Mouse (Mus musculus) megakaryocyte progenitor cell, adult 5-6 weeks (primary cell): ENCODE data around the gene Psmc3. TPM values are rescaled to one million over a fixed set of nuclear protein-coding genes. Genes with fewer than 3 reads are reported as not detected.
A peak's percentile ranks its signal among the peaks of the same experiment; 100 is the strongest.

Source experiments
- ATAC-seq: replicated peaks from 2 replicates; pipeline ENCODE4 v1.8.0; 2016; ENCODE audit warnings: mild to moderate bottlenecking, moderate TSS enrichment, inconsistent platforms; ENCODE audit not compliant: poor library complexity
- total RNA-seq, 2 experiments: library from RNA; stranded (forward) in 1 of 2; stranded (reverse) in 1 of 2; fragments of 157-497, 149-512 nt in 1 of 2; fragments of 200-1000 nt in 1 of 2; gene quantifications; 2 replicates each; pipeline versions ENCODE4 v1.2.3 to v1.2.4; 2015 to 2017

Psmc3 gene
- total RNA-seq, 2 experiments from 2014 or later, result 103 to 320 TPM

DNA sequence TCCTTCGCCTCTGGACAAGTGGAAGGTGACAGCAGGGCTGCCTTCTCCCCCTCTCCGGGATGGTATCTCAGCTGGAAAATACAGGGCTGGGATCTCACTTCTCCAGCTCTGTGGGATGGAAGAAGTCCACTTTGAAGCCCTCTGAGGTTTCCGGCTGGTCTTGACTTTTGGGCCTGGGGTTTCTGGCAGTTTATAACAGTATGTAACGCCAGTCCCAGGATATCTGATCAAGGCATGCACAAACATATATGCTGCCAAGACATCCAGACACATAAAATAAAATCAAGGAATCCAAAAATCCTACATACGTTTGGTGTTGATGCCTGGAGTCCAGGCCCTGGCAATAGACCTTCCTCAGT, 25.2 kb downstream of the Psmc3 start:
- no peak for ATAC-seq

DNA sequence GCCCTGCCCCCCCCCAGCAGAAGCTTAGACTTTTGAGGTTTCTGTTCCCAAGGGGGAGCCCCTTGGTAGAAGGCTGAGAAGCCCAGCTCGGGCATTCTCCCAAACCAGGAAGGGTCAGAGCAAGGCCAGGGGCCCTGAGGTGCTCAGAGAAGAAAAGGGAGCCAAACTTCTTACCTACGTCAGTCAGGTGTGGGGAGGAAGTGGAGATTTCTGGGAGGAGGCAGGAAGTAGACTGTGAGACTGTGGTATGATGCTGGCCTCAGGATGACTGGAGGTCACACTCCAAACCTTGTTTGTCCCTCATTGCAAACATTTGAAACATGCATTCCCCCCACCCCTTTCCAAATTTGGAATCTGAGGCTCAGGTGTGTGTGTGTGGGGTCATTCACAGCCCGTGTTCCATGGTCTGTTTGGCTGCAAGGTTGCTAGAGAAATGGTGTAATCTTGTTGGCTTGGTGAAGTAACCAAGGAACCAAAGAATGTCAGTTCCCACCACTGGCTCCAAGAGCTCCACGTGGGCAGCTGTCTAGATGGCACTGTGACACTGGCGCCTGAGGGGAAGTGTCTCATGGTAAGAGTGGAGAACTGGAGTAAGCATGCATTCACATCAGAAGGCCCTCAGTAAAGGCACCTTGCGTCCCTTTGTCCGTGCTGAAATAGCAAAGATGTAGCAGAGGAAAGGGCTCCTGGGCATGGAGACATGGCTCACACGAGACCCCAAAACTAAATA, 27.1 kb downstream of the Psmc3 start:
- peak; percentile 43 for ATAC-seq

DNA sequence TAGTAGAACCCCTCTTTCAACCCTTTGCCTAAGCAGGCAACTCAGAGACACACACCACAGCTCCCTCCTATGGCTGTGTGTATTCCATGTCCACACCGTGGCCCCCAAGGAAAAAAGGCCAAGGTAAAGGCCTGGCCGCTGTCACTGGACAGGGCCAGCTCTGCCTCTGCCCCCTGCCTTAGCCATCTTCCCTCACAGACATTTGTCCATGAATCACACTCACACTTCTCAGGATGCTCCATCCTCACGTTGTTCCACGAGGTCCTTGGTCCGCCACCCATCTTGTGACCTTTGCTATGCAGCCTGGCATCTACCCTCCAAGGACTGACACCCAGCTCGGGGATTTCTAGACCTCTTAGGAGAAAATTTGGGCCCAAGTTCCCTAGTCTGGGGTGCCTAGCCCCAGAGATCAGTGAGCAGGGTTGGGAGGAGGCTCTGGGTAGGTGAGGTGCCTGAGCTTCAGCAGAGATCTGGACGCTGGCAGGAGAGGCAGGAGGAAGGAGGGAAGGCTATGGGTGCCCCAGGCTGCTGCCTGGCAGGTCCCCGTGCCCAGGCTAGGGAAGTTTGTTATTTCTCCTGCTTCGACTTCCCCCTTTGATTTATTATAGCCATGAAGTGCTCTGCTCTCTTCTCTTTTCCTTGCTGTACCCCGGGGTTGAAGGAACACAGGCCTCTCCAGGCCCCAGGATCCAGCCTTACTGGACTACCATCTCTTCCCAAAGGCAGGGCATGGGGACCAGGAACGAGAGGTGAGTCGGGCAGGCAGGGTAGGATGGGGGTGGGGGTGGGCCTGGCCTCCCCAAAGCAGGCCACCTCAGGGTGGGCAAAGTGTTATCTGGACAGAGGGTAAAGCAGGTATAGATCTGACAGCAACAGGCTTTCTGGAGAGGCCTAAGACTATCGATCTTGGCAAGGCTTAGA, 28.2 kb downstream of the Psmc3 start, which contains the start of gene Spi1:
Gene Spi1, plus strand, starts transcription at position 616 of the 921 bp plus-strand sequence.
- ATAC-seq, result no peak

DNA sequence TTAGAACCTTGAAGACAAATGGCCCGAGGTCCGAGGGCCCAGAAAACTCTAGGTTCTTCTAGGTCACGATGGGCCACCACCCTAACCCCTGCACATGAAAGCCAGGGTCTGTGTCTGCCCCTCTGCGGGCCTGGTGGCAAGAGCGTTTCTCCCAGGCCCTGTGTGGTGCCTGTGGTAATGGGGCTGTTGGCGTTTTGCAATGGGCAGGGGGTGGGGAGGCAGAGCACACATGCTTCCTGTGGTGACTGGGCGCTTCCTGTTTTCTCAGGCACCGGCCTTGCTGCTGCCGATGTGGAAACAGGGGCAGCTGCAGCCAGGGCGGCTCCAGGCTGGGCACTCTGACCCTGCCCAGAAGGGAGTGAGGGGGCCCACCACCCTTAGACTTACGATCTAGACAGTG, 29.0 kb downstream of the Psmc3 start:
- peak; percentile 71 for ATAC-seq

DNA sequence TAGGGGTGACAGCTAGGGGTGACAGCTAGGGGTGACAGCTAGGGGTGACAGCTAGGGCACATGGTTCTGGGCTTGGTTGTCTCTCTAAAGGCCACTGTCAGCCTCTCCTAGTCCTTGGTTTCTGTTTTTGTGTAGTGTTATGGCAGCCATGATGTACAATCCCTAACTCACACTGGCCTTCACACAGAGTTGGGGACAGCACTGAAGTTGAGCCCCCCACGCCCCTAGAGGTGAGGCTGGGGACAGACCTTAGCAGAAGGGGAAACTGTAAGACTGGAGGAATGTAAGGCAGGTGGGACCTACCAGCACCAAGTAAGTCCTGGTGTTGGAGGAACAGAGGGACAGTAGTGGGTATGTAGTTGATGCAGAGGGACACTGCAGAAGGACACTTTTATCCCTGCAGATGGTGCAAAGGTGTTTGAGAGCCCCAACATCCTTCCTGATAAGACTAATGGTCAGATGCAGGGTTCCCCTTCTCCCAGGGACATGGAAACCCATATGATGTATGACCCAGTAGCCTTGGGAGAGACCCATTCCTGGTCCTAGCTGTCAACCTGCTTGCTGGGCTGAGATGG, 29.6 kb downstream of the Psmc3 start:
- ATAC-seq, result peak; percentile 9

DNA sequence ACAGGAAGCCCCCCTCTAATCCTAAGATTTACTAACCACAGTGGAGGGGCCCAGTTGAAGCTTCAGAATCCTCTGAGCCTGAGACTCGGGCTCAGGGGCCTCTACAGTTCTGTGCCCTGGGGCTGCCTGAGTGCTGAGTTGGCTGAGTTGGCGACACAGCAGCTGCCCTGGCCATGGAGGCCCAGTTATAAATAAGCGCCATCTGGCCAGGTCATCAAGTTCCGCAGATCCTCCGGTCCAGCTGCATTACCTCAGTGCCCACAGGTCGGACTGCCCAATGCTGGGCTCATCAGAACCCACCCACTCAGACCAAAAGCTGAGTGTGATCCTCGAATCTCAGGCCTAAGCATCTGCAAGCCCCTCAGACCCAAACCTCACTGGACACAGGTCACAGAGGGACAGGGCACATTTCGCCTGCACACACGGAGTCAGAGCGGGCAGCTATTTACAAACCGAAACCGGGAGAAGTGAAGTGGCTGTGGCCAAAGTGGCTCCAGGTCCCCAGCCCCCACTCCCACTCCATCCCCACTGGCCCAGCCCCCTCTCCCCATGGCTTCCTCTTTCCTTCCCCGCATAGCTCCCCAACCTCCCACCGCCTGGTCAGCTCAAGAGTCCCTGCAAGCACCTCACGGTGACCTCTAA, 30.5 kb downstream of the Psmc3 start:
- ATAC-seq, result peak; percentile 23; the same call in 1 of the 2 replicates

DNA sequence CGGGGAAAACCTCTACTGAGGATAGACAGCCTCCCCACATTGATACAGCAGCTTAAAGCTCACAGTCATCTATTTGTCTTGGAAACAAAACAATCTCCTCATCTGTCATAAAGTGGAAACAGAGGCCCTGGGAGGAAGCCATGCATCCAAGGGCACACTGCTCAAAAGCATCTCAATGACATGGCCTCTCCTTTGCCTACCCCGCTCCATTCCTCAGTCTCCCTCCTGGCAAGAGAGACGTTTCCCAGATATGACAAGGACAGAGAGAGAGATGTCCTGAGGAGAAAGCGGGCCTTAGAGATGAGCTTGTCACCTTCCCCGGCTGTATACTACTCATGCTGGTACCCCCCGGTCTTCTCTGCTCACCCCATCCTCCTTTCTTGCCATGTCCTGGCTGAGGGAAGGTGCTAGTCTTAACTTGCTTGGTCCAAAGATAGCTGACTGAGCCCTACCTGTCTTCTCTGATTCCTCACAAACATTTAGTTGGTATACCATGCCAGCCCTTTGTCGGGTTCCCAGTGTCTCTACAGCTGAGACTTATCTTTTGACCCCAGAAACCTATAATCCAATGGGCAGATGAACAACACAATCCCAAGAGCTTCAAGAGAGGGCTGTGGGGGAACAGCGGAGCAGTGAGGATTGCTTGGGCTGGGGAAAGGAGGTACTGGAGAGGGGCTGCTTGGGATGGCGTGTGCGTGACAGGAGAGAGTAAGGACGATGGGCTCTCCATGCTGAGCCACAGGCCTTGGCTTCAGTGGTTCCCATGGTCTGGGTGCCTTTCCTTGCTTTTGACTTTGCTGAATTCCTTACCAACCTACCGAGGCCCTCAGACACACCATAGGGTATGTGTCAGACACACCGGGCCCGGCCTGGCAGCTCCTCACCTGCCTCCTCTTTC, 31.9 kb downstream of the Psmc3 start:
- ATAC-seq, result no peak

DNA sequence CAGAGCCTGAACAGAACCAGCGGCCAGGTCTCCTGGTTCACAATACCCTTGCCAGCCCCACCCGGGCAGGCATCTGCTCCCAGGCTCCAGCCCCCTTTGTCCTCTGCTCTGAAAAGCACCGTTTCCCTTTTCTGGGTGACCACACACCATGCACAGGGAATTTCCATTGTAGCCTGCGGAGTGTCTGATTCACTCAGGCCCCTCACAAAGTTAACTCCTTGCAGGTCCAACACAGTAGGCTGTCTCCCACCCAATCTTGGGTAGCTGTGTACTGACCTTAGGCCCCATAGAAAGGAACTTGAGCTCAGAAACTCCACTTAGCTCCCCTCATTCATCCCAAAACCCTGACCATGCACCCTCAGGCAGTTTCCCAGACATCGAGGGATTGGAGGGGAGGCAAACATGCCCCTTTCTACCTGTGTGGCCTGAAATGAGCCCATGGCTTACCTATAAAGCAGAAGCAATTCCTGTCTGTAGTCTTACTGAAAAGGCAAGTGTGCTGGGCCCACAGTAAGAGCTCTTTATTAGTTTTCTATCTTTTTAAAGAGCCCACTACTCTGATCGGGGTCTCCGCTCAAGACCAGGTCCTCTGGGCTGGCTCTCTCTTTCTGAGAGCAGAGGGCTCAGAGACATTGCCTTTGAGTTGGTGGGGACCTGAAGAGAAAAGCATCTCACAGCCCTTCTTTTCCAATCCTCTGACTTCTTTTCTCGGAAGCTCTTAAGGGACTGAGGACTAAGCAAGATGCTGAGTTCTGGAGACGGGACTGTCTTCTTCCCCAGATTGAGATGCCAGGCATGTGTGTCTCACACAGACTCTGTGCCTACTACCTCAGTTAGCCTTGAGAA, 32.8 kb downstream of the Psmc3 start:
- peak; percentile 27 for ATAC-seq

DNA sequence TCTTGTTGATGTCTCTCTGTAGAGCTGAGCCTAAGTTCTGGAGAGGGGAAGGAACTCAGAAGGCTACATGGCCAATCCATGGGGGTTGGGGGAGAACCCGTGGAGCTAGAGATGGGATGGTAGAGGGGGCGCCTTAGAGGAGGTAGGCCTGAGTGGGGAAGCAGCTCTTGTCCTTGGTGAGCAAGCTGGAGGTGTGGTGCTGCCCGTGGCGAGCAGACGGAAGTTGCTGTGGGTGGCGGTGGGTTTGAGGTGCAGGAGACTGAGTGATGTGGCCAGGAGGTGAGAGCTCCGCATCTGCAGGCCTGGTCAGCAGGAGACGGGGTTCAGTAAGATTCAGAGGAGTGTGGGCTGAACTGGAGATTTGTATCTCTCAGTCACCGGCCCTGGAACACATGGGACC, 33.6 kb downstream of the Psmc3 start:
- ATAC-seq, result 0 out of 2 replicates have a peak, but pooled peaks have one; percentile 4

DNA sequence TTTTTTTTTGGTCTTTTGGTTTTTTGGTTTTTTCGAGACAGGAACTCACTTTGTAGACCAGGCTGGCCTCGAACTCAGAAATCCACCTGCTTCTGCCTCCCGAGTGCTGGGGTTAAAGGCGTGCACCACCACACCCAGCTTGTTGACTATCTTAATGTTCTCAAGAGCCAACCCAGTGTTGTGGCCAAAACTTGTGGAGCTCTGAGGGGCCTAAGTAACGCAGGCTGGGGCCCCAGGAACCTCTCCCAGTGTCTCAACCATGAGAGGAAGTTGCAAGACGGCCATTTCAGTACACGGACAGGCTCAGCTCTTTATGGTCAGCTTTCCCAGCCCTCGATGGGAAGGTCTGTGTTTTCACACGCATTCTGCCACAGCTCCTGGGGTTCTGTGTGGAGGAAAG, 35.2 kb downstream of the Psmc3 start:
- peak; percentile 42 for ATAC-seq

DNA sequence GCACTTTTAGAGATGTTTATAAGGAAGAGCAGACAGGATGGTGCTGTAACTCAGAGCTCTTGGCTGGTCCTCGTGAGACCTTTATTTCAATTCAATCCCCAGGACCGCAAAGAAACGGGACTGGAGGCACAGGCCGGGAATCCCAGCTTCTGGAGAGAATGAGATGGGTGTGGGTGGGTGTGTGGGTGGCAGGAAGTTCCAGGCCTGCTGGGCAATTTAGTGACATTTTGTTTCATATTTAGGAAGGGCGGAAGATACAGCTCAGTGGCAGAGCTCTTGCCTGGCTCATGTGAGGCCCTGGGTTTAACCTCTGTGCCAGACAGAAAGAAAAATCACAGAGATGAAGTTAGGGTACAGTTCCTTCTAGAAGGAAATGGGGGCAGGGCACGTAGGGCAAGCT, 36.4 kb downstream of the Psmc3 start:
- no peak for ATAC-seq

DNA sequence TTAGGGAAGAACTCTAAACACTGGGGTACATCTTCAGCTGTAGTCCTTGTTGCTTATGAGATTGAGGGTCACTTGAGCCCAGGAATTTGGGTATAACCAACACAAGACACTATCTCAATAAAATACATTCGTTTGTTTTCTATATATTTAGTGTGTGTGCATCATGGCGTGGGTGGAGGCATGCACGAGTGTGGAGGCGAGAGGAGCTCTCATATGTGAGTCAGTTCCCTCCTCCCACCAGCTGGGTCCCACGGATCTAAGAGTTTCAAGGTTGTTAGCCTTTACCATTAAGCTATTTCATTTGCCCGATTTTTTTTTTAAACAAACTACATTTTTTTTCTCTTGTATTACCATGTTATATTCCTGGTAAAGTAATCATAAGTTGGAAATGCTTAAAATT, 37.0 kb downstream of the Psmc3 start:
- no peak for ATAC-seq

DNA sequence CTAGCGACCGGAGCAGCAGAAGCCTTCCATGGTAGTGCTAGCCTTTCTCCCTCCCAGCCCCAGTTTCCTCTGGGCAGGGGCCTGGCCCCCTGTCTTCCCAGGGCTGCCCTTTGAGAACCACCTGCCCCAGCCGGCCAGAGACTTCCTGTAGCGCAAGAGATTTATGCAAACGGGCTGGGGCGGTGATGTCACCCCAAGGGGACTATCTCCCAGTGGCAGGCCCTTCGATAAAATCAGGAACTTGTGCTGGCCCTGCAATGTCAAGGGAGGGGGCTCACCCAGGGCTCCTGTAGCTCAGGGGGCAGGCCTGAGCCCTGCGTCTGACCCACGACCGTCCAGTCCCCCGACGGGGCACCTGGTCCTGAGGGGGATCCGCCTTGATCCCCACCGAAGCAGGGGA, 42.7 kb downstream of the Psmc3 start:
- peak; percentile 84 for ATAC-seq

DNA sequence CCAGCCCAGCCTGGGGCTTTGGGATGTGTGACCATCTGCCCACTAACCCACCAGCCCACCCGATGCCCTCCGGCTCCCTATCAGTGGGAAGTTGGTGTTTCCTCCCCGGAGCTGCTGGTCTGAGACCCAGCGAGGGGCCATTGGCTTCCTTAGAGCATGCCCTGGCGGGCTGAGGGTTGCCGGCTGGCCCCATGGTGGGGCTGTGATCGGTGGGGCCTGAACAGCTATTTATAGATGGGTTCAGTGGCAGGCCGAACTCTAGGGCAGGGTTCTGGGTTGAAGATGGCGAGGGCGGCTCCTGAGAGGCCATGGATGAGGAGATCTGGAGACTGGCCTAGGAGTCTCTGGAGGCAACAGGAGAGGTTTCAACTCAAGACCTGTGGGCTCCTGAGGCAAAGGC, 43.2 kb downstream of the Psmc3 start:
- peak; percentile 2; the same call in 1 of the 2 replicates for ATAC-seq

DNA sequence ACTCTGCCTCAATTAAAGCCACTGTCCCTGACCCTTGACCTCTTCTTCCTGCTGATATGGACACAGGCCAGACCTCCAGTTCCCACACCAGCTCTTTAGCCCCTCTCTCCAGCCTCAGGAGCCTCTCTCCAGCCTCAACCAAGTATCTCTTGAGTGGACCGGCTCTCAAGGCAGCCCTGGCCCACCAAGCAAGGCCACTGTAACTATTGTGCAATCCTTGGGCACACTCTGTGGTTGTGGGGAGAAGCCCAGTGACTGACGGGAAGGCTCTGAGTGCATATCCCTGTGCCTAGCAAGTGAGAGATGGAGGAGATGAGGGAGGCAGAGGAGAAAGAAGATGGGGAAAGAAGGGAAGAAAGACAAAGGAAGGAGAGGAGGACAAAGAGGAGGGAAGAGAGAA, 44.3 kb downstream of the Psmc3 start:
- peak; percentile 47 for ATAC-seq

DNA sequence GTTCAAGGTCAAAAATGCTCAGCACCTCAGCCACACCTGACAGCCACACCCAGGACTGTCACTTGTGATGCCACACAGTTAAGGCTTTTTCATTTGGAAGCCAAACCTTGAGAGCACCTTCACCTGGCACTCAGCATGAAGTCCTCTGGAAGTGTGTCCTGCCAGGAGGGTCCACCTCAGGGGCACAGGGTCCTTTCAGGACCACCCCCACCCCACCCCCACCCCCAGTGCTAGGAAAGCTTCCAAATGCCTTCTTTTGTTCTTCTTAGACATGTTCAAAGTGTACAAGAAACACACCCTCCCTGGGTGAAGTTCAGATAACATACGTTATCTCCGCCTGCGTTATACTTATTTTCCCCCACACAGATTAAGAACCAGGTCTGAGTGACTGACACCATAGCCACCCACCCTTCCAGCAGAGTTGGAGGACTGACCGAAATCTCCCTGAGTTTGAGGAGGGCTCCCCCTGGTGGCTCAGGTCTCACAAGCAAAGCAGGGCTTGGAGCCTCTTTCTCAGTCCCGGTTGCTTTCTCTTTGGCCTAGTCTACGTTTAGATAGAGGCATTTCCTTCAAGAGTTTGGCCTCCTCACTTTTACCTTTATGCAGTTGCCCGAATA, 47.4 kb downstream of the Psmc3 start:
- ATAC-seq, result peak; percentile 80

DNA sequence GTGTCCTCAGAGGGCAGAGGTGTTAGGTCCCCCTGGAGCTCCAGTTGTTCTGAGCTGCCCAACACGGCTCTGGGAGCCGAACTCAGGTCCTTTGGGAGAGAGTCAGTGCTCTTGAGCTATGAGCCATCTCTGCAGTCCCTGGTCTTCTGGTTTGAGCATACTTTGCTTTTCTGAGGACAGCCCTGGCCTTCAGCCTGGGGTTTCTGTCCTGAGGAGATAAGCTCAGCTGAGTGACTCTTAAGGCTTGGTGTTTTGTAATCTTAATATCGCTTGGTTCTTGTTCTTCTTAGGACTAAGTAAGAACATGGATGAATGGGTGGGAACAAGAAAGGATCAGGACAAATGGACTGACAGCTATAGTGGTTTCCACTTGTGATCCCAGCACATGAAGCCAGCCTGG, 54.3 kb downstream of the Psmc3 start:
- ATAC-seq, result peak; percentile 76

DNA sequence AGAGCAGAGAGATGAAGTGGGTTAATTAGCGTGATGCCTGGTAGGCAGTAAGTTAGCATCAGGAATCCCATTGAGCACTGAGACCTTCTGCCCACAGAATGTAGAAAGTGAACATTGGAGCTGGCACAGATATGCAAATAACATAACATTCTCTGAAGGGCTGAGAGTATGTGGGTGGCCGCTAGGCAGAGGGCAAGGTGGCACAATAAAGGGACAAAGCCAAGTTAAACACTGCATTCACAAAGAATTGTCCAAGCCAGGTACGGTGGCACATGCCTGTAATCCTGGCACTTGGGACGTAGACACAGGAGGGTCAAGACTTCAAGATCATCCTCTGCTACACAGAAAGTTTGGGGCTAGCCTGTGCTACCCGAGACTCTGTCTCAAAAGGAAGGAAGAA, 55.4 kb downstream of the Psmc3 start:
- ATAC-seq, result no peak
